Mouse (Mus musculus) adrenal gland, postnatal 0 days (tissue): ENCODE data around the gene Zfyve16. TPM values are rescaled to one million over a fixed set of nuclear protein-coding genes. Genes with fewer than 3 reads are reported as not detected.

ENCODE experiments used
- polyA plus RNA-seq: library from polyadenylated mRNA; unstranded; fragments of >200 nt; fragmentation: Nextera tagmentation; extraction: Ambion mirVana; gene quantifications from 2 replicates; pipeline ENCODE4 v1.2.1, GENCODE M21; 2015

Gene Zfyve16
- polyA plus RNA-seq: 4.2 and 5.6 TPM in 2 replicates

GRCm38 (mm10) chr13:92530721-92531211, at the start of gene Zfyve16:
Gene Zfyve16, minus strand, starts transcription at chr13:92530868.

GRCm38 (mm10) chr13:92576072-92576471, 45.4 kb upstream of the Zfyve16 start, which contains the start of gene Spz1:
Gene Spz1, minus strand, starts transcription at chr13:92576172.

GRCm38 (mm10) chr13:92483852-92484463, 46.7 kb downstream of the Zfyve16 start, which contains the start of gene Fam151b:
Gene Fam151b, minus strand, starts transcription at chr13:92484015.

Other genes starting within 250 kb of the Zfyve16 start
- 0.47 and 0.95 TPM in 2 replicates for gene Gm20379, start 224.9 kb downstream of the Zfyve16 start, polyA plus RNA-seq
- gene Dhfr, start 176.1 kb downstream of the Zfyve16 start, polyA plus RNA-seq: 10.2 and 12.1 TPM in 2 replicates
- 11.1 and 20.8 TPM in 2 replicates for gene Msh3, start 175.9 kb downstream of the Zfyve16 start, polyA plus RNA-seq
- 0.23 and 0.25 TPM in 2 replicates for gene Ankrd34b, start 105.0 kb downstream of the Zfyve16 start, polyA plus RNA-seq
- gene Fam151b, start 46.9 kb downstream of the Zfyve16 start, polyA plus RNA-seq: 0.38 and 0.41 TPM in 2 replicates
- not detected in 2 replicates for gene Spz1, start 45.3 kb upstream of the Zfyve16 start, polyA plus RNA-seq
- 20.1 and 20.7 TPM in 2 replicates for gene Serinc5, start 80.2 kb upstream of the Zfyve16 start, polyA plus RNA-seq